Mouse (Mus musculus): Measurements from ENCODE around the gene Sema3b. TPM values are rescaled to one million over a fixed set of nuclear protein-coding genes. Genes with fewer than 3 reads are reported as not detected.
A peak's percentile ranks its signal among the peaks of the same experiment; 100 is the strongest.

Sema3b gene
- total and polyA plus RNA-seq, 2 experiments: 0.37 to 0.83 TPM

DNA sequence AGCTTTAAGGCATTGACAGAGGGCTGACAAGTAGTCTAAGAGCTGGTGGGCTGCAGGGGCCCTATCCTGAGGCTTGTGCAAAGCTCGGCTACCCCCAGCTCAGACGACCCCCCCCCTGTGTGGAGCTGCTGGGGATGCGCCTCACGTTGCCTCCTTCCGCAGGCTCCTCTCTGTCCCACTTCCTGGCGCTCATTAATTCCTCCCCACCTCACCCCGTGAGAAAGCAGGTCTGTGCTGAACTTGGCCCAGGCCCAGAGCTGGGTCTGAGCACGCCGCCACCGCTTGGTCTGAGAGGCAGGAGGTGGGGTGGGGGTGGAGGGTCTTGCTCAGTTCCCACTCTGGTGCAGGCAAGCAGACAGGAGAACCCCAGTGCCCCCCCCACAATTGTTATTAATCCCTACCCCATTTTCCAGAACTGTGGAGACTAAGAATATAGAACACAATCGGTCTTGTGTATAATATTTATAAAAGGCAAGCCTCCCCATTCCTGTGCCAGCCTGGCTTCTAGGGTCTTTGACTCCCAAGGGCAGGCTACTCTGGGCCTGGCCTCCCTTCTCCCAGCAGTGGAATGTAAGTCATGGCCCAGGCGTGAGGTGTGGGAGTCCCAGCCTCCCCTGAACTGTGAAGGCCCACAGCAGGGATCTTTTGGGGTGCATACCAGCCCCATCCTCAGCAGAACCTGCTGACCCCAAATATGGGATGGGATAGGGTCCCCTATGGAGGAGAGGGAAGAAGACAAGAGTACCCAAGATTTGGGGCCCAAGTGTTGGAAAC is 41.9 kb upstream of the Sema3b start:
- H3K27ac ChIP-seq (replicated peaks; ENCODE audit: insufficient read depth, low read depth, low read length): peak overlapping the region; percentile 1
- H3K9ac ChIP-seq (ENCODE audit: low read depth, low read length): no peak overlapping the region
- no peaks in the 10 kb centered on the region for H3K27me3 ChIP-seq (ENCODE audit: control insufficient read depth, insufficient read depth, low read length)
- TF ChIP-seq CTCF (IDR thresholded peaks at IDR 0.05; ENCODE audit: low read depth, low read length): no peak
- TF ChIP-seq POLR2A (IDR thresholded peaks at IDR 0.05; ENCODE audit: extremely low read depth, insufficient read depth, low read length): 0 out of 2 replicates have a peak, but pooled peaks have one; percentile 20
- peaks cover 28% of the 10 kb centered on the region for H3K36me3 ChIP-seq (ENCODE audit: control insufficient read depth, insufficient read depth, low read length)
- H3K4me3 ChIP-seq (ENCODE audit: insufficient read depth, low read depth, low read length): no peak overlapping the region
- peak; percentile 47 for DNase-seq (ENCODE audit: extremely low read depth, low read depth, low spot score)
- no peaks in the 10 kb centered on the region for H3K79me2 ChIP-seq (ENCODE audit: control insufficient read depth, insufficient read depth, low read length)
- H3K4me1 ChIP-seq (ENCODE audit: control insufficient read depth, insufficient read depth, low read length): peaks cover 12% of the 10 kb centered on the region; the same call in 1 of the 2 replicates
- WGBS: 47% methylated on average over 12 of the region's 12 CpGs

DNA sequence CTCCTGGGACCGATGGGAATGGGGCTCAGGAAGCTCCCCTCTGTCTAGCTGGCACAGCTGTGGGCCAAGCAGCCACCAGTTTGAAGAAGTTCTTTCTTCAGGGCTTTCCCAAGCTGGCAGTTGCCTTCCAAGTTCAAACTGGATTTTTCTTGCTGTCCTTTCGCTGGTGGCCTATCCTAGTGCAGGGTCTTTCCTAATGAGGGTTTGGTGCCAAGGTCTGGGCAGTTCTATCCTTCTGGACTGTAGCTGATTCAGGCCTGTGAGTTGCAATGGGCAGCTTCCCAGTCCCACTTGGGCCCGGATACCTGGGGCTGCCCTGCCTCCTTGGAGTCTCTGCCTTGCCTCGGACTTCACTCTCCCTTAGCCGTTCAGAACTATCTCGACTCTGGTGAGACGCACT is 41.2 kb upstream of the Sema3b start:
- Histone ChIP-seq H3K27ac (replicated peaks; ENCODE audit: insufficient read depth, low read depth, low read length) (peak overlapping the region; percentile 1), H3K36me3 (ENCODE audit: control insufficient read depth, insufficient read depth, low read length) (peaks cover 24% of the 10 kb centered on the region), H3K27me3 (ENCODE audit: control insufficient read depth, insufficient read depth, low read length) (no peaks in the 10 kb centered on the region), H3K9ac (ENCODE audit: low read depth, low read length) (no peak overlapping the region), H3K4me3 (ENCODE audit: insufficient read depth, low read depth, low read length) (no peak overlapping the region), H3K79me2 (ENCODE audit: control insufficient read depth, insufficient read depth, low read length) (no peaks in the 10 kb centered on the region), H3K4me1 (ENCODE audit: control insufficient read depth, insufficient read depth, low read length) (peaks cover 11% of the 10 kb centered on the region)
- WGBS: 30% methylated on average over 7 of the region's 7 CpGs
- no peak for TF ChIP-seq CTCF (IDR thresholded peaks at IDR 0.05; ENCODE audit: low read depth, low read length)
- TF ChIP-seq POLR2A (IDR thresholded peaks at IDR 0.05; ENCODE audit: extremely low read depth, insufficient read depth, low read length): no peak
- no peak for DNase-seq (ENCODE audit: extremely low read depth, low read depth, low spot score)

DNA sequence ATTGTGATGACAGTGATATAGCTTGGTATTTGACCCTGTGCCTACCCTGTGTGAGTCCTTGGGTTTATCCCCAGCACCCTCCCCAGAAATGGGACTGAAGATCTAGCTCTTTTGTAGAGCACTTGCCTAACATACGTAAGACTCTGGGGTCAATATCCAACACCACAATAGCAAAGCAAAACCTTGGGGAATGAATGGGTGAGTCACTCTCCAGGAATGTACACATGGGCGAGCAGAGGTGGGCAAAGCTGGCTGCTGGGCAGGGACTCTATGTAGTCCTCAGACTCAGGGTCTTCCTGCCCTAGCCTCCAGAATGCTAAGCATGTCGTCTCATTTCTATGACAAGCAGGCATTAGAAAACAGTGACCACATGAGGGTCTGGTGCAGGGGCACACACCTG is 39.7 kb upstream of the Sema3b start:
- Histone ChIP-seq H3K27me3 (ENCODE audit: control insufficient read depth, insufficient read depth, low read length) (no peaks in the 10 kb centered on the region), H3K27ac (replicated peaks; ENCODE audit: insufficient read depth, low read depth, low read length) (no peak overlapping the region)
- 25% methylated on average over 3 of the region's 3 CpGs for WGBS

GRCm38 (mm10) chr9:107646975-107647374 is 37.9 kb upstream of the Sema3b start:
- peaks cover 6% of the 10 kb centered on the region for H3K4me1 ChIP-seq (ENCODE audit: control insufficient read depth, insufficient read depth, low read length)
- H3K79me2 ChIP-seq (ENCODE audit: control insufficient read depth, insufficient read depth, low read length): no peaks in the 10 kb centered on the region
- peak; percentile 24 for DNase-seq (ENCODE audit: extremely low read depth, low read depth, low spot score)
- no peak overlapping the region for H3K9ac ChIP-seq (ENCODE audit: low read depth, low read length)
- peaks cover 5% of the 10 kb centered on the region for H3K36me3 ChIP-seq (ENCODE audit: control insufficient read depth, insufficient read depth, low read length)
- H3K27ac ChIP-seq (replicated peaks; ENCODE audit: insufficient read depth, low read depth, low read length): no peak overlapping the region
- WGBS: 66% methylated on average over 6 of the region's 6 CpGs
- no peaks in the 10 kb centered on the region for H3K27me3 ChIP-seq (ENCODE audit: control insufficient read depth, insufficient read depth, low read length)
- H3K4me3 ChIP-seq (ENCODE audit: insufficient read depth, low read depth, low read length): no peak overlapping the region
- TF ChIP-seq CTCF (IDR thresholded peaks at IDR 0.05; ENCODE audit: low read depth, low read length): no peak
- TF ChIP-seq POLR2A (IDR thresholded peaks at IDR 0.05; ENCODE audit: extremely low read depth, insufficient read depth, low read length): no peak

More for the DNA sequence above, 39.7 kb upstream of the Sema3b start:
- Histone ChIP-seq H3K4me1 (ENCODE audit: control insufficient read depth, insufficient read depth, low read length) (peaks cover 7% of the 10 kb centered on the region), H3K79me2 (ENCODE audit: control insufficient read depth, insufficient read depth, low read length) (no peaks in the 10 kb centered on the region), H3K36me3 (ENCODE audit: control insufficient read depth, insufficient read depth, low read length) (peaks cover 14% of the 10 kb centered on the region), H3K4me3 (ENCODE audit: insufficient read depth, low read depth, low read length) (no peak overlapping the region), H3K9ac (ENCODE audit: low read depth, low read length) (no peak overlapping the region)
- TF ChIP-seq CTCF (IDR thresholded peaks at IDR 0.05; ENCODE audit: low read depth, low read length) (no peak), POLR2A (IDR thresholded peaks at IDR 0.05; ENCODE audit: extremely low read depth, insufficient read depth, low read length) (no peak)
- DNase-seq (ENCODE audit: extremely low read depth, low read depth, low spot score): peak; percentile 62

DNA sequence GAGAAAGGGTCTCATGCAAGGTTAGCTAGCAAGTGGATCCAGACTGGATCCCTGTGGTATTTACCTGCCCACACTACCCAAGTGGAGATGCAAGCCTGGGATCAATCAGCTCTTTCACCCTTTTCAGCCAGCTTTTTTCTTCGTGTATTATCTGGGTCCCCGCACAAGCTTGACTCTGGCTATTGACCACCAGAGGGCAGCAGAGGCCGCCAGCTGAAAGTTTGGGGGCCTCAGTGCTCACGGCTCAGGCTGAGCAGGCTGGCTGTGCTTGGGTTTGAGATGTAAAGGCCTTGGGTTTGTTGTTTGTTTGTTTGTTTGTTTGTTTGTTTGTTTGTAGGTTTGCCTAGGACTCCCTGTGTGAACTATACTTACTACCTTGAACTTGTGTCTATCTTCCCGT is 36.5 kb upstream of the Sema3b start:
- Histone ChIP-seq H3K27me3 (ENCODE audit: control insufficient read depth, insufficient read depth, low read length) (no peaks in the 10 kb centered on the region), H3K79me2 (ENCODE audit: control insufficient read depth, insufficient read depth, low read length) (no peaks in the 10 kb centered on the region), H3K36me3 (ENCODE audit: control insufficient read depth, insufficient read depth, low read length) (no peaks in the 10 kb centered on the region), H3K27ac (replicated peaks; ENCODE audit: insufficient read depth, low read depth, low read length) (no peak overlapping the region), H3K4me1 (ENCODE audit: control insufficient read depth, insufficient read depth, low read length) (peaks cover 6% of the 10 kb centered on the region), H3K9ac (ENCODE audit: low read depth, low read length) (no peak overlapping the region), H3K4me3 (ENCODE audit: insufficient read depth, low read depth, low read length) (no peak overlapping the region)
- peak; percentile 90 for TF ChIP-seq CTCF (IDR thresholded peaks at IDR 0.05; ENCODE audit: low read depth, low read length)
- no peak for TF ChIP-seq POLR2A (IDR thresholded peaks at IDR 0.05; ENCODE audit: extremely low read depth, insufficient read depth, low read length)
- 15% methylated on average over 5 of the region's 5 CpGs for WGBS
- DNase-seq (ENCODE audit: extremely low read depth, low read depth, low spot score): peak; percentile 34

DNA sequence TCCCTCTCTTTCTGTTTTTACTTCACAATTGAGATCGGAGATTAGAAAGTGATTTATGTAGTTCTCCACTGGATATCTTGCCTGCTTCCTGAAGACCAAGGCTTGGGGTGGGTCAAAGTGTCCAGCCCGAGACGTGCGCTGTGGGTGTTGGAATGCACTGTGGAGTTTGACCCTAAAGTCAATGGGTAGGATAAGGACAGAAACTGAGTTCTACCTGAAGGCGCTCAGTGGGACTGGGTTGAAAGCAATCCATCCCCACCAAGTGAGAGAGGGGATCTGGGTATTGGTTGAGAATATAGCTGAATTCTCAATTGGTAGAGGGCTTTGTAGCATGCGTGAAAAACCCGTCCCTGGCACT is 36.1 kb upstream of the Sema3b start:
- Histone ChIP-seq H3K4me3 (ENCODE audit: insufficient read depth, low read depth, low read length) (no peak overlapping the region), H3K36me3 (ENCODE audit: control insufficient read depth, insufficient read depth, low read length) (no peaks in the 10 kb centered on the region), H3K27me3 (ENCODE audit: control insufficient read depth, insufficient read depth, low read length) (no peaks in the 10 kb centered on the region), H3K27ac (replicated peaks; ENCODE audit: insufficient read depth, low read depth, low read length) (no peak overlapping the region), H3K4me1 (ENCODE audit: control insufficient read depth, insufficient read depth, low read length) (peaks cover 6% of the 10 kb centered on the region), H3K79me2 (ENCODE audit: control insufficient read depth, insufficient read depth, low read length) (no peaks in the 10 kb centered on the region), H3K9ac (ENCODE audit: low read depth, low read length) (no peak overlapping the region)
- DNase-seq (ENCODE audit: extremely low read depth, low read depth, low spot score): peak; percentile 21
- TF ChIP-seq CTCF (IDR thresholded peaks at IDR 0.05; ENCODE audit: low read depth, low read length): no peak
- TF ChIP-seq POLR2A (IDR thresholded peaks at IDR 0.05; ENCODE audit: extremely low read depth, insufficient read depth, low read length): no peak
- 39% methylated on average over 7 of the region's 7 CpGs for WGBS

Measured in liver, adult 2 months (tissue).